Mouse (Mus musculus) midbrain, embryonic 16.5 days (tissue): ENCODE results near the gene Tmc2. TPM values are rescaled to one million over a fixed set of nuclear protein-coding genes. Genes with fewer than 3 reads are reported as not detected.

Source experiments
- ATAC-seq: fragments of 200-750 bp; cut with Nextera tagmentation; 2 replicates; pipeline ENCODE4 v1.8.0; 2017; ENCODE audit warnings: moderate TSS enrichment
- H3K27ac ChIP-seq: fragments of 300-500 bp; sonication (generic); 2 replicates; pipeline ENCODE4 v1.5.1; 2014; ENCODE audit warnings: mild to moderate bottlenecking, low read length, mixed read lengths
- H3K27me3 ChIP-seq: fragments of 300-500 bp; sonication (generic); 2 replicates; pipeline ENCODE4 v1.6.1; 2014; ENCODE audit warnings: low read depth, low read length, mixed read lengths; ENCODE audit not compliant: control insufficient read depth, insufficient read depth
- H3K36me3 ChIP-seq: fragments of 300-500 bp; sonication (generic); 2 replicates; pipeline ENCODE4 v1.6.1; 2014; ENCODE audit warnings: mild to moderate bottlenecking, low read length, moderate library complexity, mixed read lengths; ENCODE audit not compliant: control insufficient read depth, insufficient read depth
- H3K4me1 ChIP-seq: fragments of 300-500 bp; sonication (generic); 2 replicates; pipeline ENCODE4 v1.6.1; 2014; ENCODE audit warnings: mild to moderate bottlenecking, low read length, mixed read lengths; ENCODE audit not compliant: control insufficient read depth, insufficient read depth
- H3K4me2 ChIP-seq: fragments of 300-500 bp; sonication (generic); 2 replicates; pipeline ENCODE4 v1.6.1; 2014; ENCODE audit warnings: mild to moderate bottlenecking, low read length, mixed read lengths
- H3K4me3 ChIP-seq: fragments of 300-500 bp; sonication (generic); 2 replicates; pipeline ENCODE4 v1.5.1; 2014; ENCODE audit warnings: low read depth, mild to moderate bottlenecking, low read length, moderate library complexity, mixed read lengths
- H3K9ac ChIP-seq: fragments of 300-500 bp; sonication (generic); 2 replicates; pipeline ENCODE4 v1.6.1; 2014; ENCODE audit warnings: low read depth, low read length, mixed read lengths
- H3K9me3 ChIP-seq: fragments of 300-500 bp; sonication (generic); replicated peaks from 2 replicates; pipeline ENCODE4 v1.6.1; 2014; ENCODE audit warnings: mild to moderate bottlenecking, low read length, mixed read lengths; ENCODE audit not compliant: control insufficient read depth, poor library complexity, severe bottlenecking
- WGBS: fragments of 180-500 bp; shearing (Covaris S2); extraction: QIAGEN DNeasy Blood & Tissue Kit; methylation state at CpG from one replicate; pipeline ENCODE4 v1.1.7; 2014; 5-methylcytosine and 5-hydroxymethylcytosine counted together
- polyA plus RNA-seq: library from polyadenylated mRNA; unstranded; fragments of >200 nt; fragmentation: Nextera tagmentation; extraction: Ambion mirVana; gene quantifications from 2 replicates; pipeline ENCODE4 v1.2.1, GENCODE M21; 2015

The Tmc2 gene
- polyA plus RNA-seq, 1 experiment from 2014 or later, result not detected

GRCm38 (mm10) chr2:130283854-130284654 is 89.1 kb downstream of the Tmc2 start, which contains the start of gene Idh3b:
Gene Idh3b, minus strand, starts transcription at chr2:130284547.
- H3K9ac ChIP-seq, result peak within 1 kb of the TSS; percentile 86
- ATAC-seq, result peak; percentile 94
- H3K4me2 ChIP-seq, result peak within 1 kb of the TSS; percentile 99
- peak within 1 kb of the TSS; percentile 94 for H3K4me3 ChIP-seq
- no peaks in the 10 kb centered on the region for H3K27me3 ChIP-seq
- H3K27ac ChIP-seq, result peak within 1 kb of the TSS; percentile 74
- WGBS, result under 1% methylated on average over 51 of the region's 51 CpGs
- H3K36me3 ChIP-seq, result peaks cover 15% of the 10 kb centered on the region
- H3K4me1 ChIP-seq, result peaks cover 7% of the 10 kb centered on the region
- no peaks in the 10 kb centered on the region for H3K9me3 ChIP-seq

DNA sequence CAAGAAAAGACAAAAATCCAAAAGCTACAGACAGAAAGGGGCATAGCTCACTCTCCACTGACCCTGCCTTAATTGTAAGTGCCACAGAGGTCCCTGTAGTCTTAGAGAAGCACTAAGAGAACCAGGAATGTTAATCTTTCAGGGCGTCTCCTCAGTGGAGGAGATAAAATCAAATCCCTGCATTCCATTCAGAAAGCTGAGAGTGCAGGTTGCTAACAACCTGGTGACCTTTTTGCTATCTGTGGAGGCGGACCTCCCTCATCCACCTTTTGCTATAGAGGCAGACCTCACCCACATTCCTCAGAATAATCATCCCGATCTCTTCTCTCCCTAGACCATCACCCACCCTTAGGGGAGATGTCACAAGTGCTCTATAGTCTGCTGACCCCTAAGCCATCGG is 94.1 kb downstream of the Tmc2 start:
- Histone ChIP-seq H3K9me3 (no peaks in the 10 kb centered on the region), H3K27me3 (no peaks in the 10 kb centered on the region), H3K4me2 (no peak overlapping the region), H3K36me3 (no peaks in the 10 kb centered on the region), H3K9ac (no peak overlapping the region), H3K4me3 (no peak overlapping the region), H3K27ac (no peak overlapping the region), H3K4me1 (peaks cover 3% of the 10 kb centered on the region)
- WGBS, result 59% methylated on average over 4 of the region's 4 CpGs
- no peak for ATAC-seq

- H3K9me3 ChIP-seq, result no peaks in the 10 kb centered on the region
- H3K36me3 ChIP-seq, result no peaks in the 10 kb centered on the region
- H3K4me1 ChIP-seq, result peaks cover 13% of the 10 kb centered on the region
- H3K9ac ChIP-seq, result no peak overlapping the region
- H3K27me3 ChIP-seq, result no peaks in the 10 kb centered on the region
- no peak overlapping the region for H3K4me3 ChIP-seq
- H3K4me2 ChIP-seq, result peak overlapping the region; percentile 29
- no peak overlapping the region for H3K27ac ChIP-seq
- ATAC-seq, result peak; percentile 44
- WGBS, result 20% methylated on average over 8 of the region's 8 CpGs
Measured at GRCm38 (mm10) chr2:130291434-130291833, 96.4 kb downstream of the Tmc2 start.

GRCm38 (mm10) chr2:130293009-130293408 is 98.0 kb downstream of the Tmc2 start:
- Histone ChIP-seq H3K9me3 (no peaks in the 10 kb centered on the region), H3K27me3 (no peaks in the 10 kb centered on the region), H3K4me2 (no peak overlapping the region), H3K4me1 (peaks cover 20% of the 10 kb centered on the region), H3K36me3 (no peaks in the 10 kb centered on the region), H3K4me3 (no peak overlapping the region), H3K27ac (no peak overlapping the region), H3K9ac (no peak overlapping the region)
- 41% methylated on average over 3 of the region's 3 CpGs for WGBS
- no peak for ATAC-seq

DNA sequence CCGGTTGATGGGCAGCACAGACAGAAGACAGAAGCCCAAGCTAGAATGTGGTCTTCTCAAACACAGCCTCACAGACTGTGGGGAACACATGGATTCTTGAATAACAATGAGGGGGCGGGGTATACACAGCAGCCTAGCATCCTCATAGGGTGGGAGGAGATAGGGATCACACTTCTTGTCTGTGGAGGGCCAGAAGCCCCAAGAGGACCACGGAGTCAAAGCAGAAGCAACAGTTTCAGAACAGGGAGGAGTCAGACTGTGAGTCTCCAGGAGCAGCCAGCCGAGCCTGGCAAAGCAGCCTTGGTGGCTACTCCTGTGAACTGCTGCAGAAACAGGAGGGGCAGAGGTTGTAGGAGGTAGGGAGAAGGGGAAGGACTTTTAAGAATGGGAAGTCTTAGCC is 98.5 kb downstream of the Tmc2 start:
- H3K27ac ChIP-seq, result no peak overlapping the region
- no peak overlapping the region for H3K4me3 ChIP-seq
- H3K4me1 ChIP-seq, result peaks cover 20% of the 10 kb centered on the region
- 3% methylated on average over 4 of the region's 4 CpGs for WGBS
- no peak for ATAC-seq
- no peaks in the 10 kb centered on the region for H3K9me3 ChIP-seq
- no peaks in the 10 kb centered on the region for H3K36me3 ChIP-seq
- no peak overlapping the region for H3K4me2 ChIP-seq
- no peaks in the 10 kb centered on the region for H3K27me3 ChIP-seq
- no peak overlapping the region; the same call in 1 of the 2 replicates for H3K9ac ChIP-seq

- H3K9ac ChIP-seq, result peak overlapping the region; percentile 88
- H3K9me3 ChIP-seq, result no peaks in the 10 kb centered on the region
- H3K27ac ChIP-seq, result peak overlapping the region; percentile 80
- H3K4me2 ChIP-seq, result peak overlapping the region; percentile 76
- no peaks in the 10 kb centered on the region for H3K27me3 ChIP-seq
- ATAC-seq, result no peak
- no peaks in the 10 kb centered on the region for H3K36me3 ChIP-seq
- H3K4me3 ChIP-seq, result peak overlapping the region; percentile 85
- peaks cover 20% of the 10 kb centered on the region for H3K4me1 ChIP-seq
- WGBS, result 8% methylated on average over 19 of the region's 20 CpGs
Measured at GRCm38 (mm10) chr2:130294218-130294935, 99.4 kb downstream of the Tmc2 start.

GRCm38 (mm10) chr2:130294936-130295277 is 99.9 kb downstream of the Tmc2 start, which contains the start of gene Ebf4:
Gene Ebf4, plus strand, starts transcription at chr2:130295169.
- H3K27me3 ChIP-seq, result no peaks in the 10 kb centered on the region
- H3K9me3 ChIP-seq, result no peaks in the 10 kb centered on the region
- peak within 1 kb of the TSS; percentile 76 for H3K4me2 ChIP-seq
- H3K27ac ChIP-seq, result peak within 1 kb of the TSS; percentile 80
- H3K4me3 ChIP-seq, result peak within 1 kb of the TSS; percentile 85
- no peaks in the 10 kb centered on the region for H3K36me3 ChIP-seq
- 1% methylated on average over 26 of the region's 39 CpGs for WGBS
- peak within 1 kb of the TSS; percentile 88 for H3K9ac ChIP-seq
- H3K4me1 ChIP-seq, result peaks cover 20% of the 10 kb centered on the region
- ATAC-seq, result peak; percentile 80

GRCm38 (mm10) chr2:130295331-130296133 is 100.5 kb downstream of the Tmc2 start:
- no peaks in the 10 kb centered on the region for H3K27me3 ChIP-seq
- H3K9me3 ChIP-seq, result no peaks in the 10 kb centered on the region
- no peaks in the 10 kb centered on the region for H3K36me3 ChIP-seq
- H3K4me1 ChIP-seq, result peaks cover 20% of the 10 kb centered on the region
- H3K4me2 ChIP-seq, result peak overlapping the region; percentile 76
- WGBS, result under 1% methylated on average over 43 of the region's 99 CpGs
- ATAC-seq, result peak; percentile 68
- peak overlapping the region; percentile 85 for H3K4me3 ChIP-seq
- peak overlapping the region; percentile 80 for H3K27ac ChIP-seq
- H3K9ac ChIP-seq, result peak overlapping the region; percentile 88
